Mouse (Mus musculus) olfactory bulb, adult 2 months (tissue): Measurements from ENCODE around the gene P4hb.

Experiments
- CTCF ChIP-seq: fragments of 200-500 bp; IDR thresholded peaks from 2 replicates; pipeline ENCODE4 v1.5.1; 2012; ENCODE audit warnings: low read depth, mild to moderate bottlenecking, low read length, moderate library complexity; ENCODE audit not compliant: insufficient read depth
- POLR2A ChIP-seq: fragments of 200-500 bp; IDR thresholded peaks from 2 replicates; pipeline ENCODE4 v1.6.1; 2012; ENCODE audit warnings: mild to moderate bottlenecking, low read depth, low read length, moderate library complexity; ENCODE audit not compliant: insufficient read depth

DNA sequence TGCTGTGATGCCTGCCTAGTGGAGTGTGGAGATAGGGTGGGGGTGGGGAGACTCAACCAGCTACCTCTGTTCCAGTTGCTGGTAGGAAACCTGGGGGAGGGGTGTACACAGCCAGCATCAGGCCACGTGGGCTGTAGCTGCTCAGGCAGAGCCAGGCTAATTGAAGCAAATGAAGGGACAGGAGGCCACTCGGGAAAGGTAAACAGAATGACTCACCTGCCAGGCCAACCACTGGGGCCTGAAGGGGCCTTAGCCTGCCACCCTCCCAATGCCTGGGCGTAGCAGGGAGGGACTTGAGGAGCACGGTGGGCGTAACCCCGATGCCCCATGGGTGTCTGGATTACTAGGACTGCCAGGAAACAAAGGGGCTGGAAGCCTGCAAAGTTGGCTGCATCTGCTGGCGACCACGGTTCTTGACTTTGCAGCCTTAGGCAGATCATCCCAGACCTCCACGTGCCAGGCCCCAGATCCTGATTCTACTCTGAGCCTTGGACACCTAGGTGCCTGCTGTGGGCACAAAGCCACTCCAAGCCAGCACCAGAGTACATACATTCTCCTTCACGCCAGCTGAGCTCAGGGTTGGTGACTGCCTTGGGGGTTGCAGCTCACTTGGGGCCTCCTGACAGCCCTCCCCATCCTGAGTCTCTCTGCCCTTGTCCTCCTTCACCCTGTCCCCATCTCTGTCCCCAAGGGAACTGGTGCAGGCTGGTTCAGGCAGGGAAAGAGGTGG is 33.6 kb downstream of the P4hb start:
- TF ChIP-seq POLR2A (no peak), CTCF (no peak)
